Mouse (Mus musculus) layer of hippocampus, postnatal 10 days (tissue): ENCODE results near the gene Gm49359. TPM values are rescaled to one million over a fixed set of nuclear protein-coding genes. Genes with fewer than 3 reads are reported as not detected.
"Not testable (repeated sequence)": the region's sequence is repeated elsewhere in the genome, so short reads cannot be mapped to it uniquely, and the experiment has no call there.

Experiments used
- DNase-seq, 2 experiments: peaks; one replicate each; pipeline ENCODE4 v3.0.0; 2021; ENCODE audit warnings: low spot score in 2 of 2
- long read RNA-seq: library from polyadenylated mRNA; stranded (forward); transcript quantifications from one replicate; pipeline ENCODE4 v2.0.0, GENCODE M21; 2023
- microRNA-seq, 2 experiments: library from miRNA; unstranded; fragments of <30 nt; microRNA quantifications; one replicate each; pipeline ENCODE4 v1.2.0; 2021
- total RNA-seq, 2 experiments: library from RNA; stranded (reverse); gene quantifications; 2 replicates each; pipeline ENCODE4 v1.2.3; 2021

Gene Gm49359
- 10 to 100 TPM; 15.0 to 15.4 TPM for total RNA-seq
- long read RNA-seq, partial matches to known transcripts, result 0 of 6 reads
- long read RNA-seq, other reads (novel, unspliced or antisense), result 0 of 6 reads

DNA sequence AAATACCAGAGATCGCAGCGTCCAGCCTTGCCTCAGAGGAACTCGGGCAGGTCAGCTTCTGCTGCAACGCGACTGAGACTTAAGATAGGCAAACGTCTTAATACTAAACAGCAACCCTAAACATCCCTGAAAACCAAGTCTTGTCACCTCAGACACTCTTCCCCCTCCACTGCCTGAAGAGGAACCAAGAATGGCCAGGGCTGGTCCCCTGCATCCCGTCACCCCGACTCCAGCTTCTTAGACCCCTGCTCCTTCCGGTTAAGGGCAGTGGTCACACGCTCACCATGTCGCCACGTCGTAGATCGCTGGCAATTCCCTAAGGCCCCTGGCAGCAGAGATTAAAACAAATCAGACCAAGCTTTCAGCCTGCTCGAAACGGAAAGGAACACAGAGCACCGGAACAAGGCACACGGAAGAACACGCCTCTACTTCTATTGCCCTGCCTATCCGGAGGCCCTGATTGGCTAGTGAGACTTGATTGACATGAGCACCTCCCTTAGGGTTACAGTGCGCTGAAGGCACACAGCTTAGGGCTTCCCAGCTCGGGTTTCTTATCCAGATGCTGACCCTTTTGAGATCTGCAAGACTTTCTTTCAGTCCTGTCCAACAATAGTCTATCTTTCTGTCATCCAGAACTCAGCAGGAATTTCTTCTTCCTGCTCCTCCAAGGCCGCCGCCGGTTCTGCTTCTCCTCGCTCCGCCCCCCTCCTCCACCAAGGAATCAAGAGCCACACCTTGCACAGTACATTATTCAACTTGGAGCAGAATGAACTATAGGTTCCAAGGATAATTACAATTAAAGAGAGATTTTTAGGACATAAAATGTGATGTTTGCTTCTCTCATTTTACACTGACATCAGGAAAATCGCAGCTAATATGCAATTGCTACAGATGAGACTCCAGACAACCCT, at the start of gene Gm49359:
Gene Gm49359 (minus strand): TSS at position 409 of the 911 bp plus-strand sequence.
- peak; percentile 84 to 87 for DNase-seq

DNA sequence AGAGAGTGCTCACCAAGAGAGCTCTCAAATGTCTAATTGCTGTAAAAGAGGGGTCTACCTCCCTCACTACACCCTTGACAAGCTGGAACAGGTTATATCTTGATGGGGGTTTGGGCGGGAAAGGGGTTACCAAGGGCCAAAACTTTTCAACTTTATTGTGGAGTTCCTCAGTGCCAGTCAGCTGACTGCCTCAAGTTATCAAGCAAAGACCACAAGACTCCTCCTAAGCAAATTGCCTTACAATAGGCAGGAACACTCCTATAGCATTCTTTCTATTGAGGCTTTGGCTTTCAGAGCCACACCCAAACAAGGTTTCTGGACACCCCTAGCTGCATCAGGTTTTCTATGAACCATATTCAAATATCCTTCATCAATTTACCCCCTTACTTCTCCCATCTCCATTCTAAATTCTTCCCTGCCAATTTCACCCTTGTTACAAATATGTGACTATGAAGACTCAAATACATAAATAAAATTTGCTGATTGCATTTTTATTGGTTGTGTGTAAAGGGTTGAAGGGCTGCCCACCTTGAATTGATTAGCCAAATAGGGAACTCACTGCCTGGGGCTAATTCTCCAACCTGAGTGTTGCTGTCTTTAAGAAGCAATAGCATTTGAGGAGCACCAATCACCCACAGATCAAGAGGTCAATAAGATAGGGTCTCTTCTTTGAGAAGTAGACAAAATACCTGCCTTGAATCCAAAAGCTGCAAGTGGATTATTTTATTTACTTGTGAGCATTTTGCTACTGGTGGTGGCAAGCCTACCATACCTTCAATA, 44.2 kb upstream of the Gm49359 start:
- DNase-seq, result not testable (repeated sequence)

GRCm38 (mm10) chr13:62472661-62473060, 6.0 kb upstream of the Gm49359 start:
- DNase-seq, result not testable (repeated sequence)

DNA sequence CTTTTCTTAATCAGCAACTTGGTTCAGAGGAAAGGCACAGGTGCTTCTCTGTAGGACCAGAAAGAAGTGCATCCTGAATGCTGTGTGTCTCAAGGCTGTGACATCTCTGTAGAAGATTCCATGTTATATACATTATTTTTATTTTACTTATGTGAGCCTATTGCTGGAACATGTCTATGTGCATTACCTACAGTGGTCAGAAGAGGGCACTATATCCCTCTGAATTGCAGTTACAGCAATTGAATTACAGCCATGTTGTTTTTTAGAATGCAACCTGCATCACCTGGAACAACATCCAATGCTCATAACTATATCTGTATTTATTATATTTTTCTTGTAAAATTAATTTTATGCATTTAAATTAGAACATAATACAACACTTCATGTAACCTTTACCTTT, 3.3 kb upstream of the Gm49359 start:
- not testable (repeated sequence) for DNase-seq

Small RNA genes within 50 kb of the gene (microRNA-seq; reads per million reads assigned to microRNA genes)
- 0 to 0.78 reads per million in 2 experiments for gene Gm22256

Other genes with a start within 250 kb of the Gm49359 start
- gene Gm3604, start 83.7 kb downstream of the Gm49359 start, total RNA-seq, result 1 to 10 TPM; 1.2 to 1.3 TPM
- gene Zfp935, start 91.7 kb upstream of the Gm49359 start, total RNA-seq, result not detected
- gene Zfp934, start 104.4 kb upstream of the Gm49359 start, total RNA-seq, result 1 to 10 TPM; 6.6 to 8.7 TPM
- gene 6720489N17Rik, start 157.3 kb upstream of the Gm49359 start, total RNA-seq, result 1 to 10 TPM; 2.9 TPM